Mouse (Mus musculus) ES-E14 (cell line): ENCODE data around the gene Ptgir.

Experiments used
- CHD2 ChIP-seq: IDR thresholded peaks from 2 replicates; pipeline ENCODE4 v1.6.1; 2014; ENCODE audit warnings: mild to moderate bottlenecking, low read depth, low read length, inconsistent platforms
- HCFC1 ChIP-seq: IDR thresholded peaks from 2 replicates; pipeline ENCODE4 v1.6.1; 2012; ENCODE audit warnings: low read length, inconsistent platforms, borderline replicate concordance; ENCODE audit not compliant: insufficient read depth
- MAFK ChIP-seq: IDR thresholded peaks from 2 replicates; pipeline ENCODE4 v1.6.1; 2014; ENCODE audit warnings: mild to moderate bottlenecking, low read depth, low read length, inconsistent platforms; ENCODE audit not compliant: insufficient read depth
- ZC3H11A ChIP-seq: IDR thresholded peaks from 2 replicates; pipeline ENCODE4 v1.6.1; 2012; ENCODE audit warnings: low read depth, mild to moderate bottlenecking, inconsistent platforms, low read length, borderline replicate concordance
- ZNF384 ChIP-seq: IDR thresholded peaks from 2 replicates; pipeline ENCODE4 v1.6.1; 2012; ENCODE audit warnings: low read depth, low read length, inconsistent platforms

- TF ChIP-seq ZC3H11A = no peak
- no peak for TF ChIP-seq CHD2
- no peak for TF ChIP-seq MAFK
- TF ChIP-seq HCFC1 = no peak
- no peak for TF ChIP-seq ZNF384
Observed at GRCm38 (mm10) chr7:16949908-16950841, 43.9 kb downstream of the Ptgir start.
